Mouse (Mus musculus) frontal cortex, postnatal 10 days (tissue): Measurements from ENCODE around the gene Ksr2.

ENCODE experiments used
- DNase-seq, 2 experiments: peaks; one replicate each; pipeline ENCODE4 v3.0.0; 2022; ENCODE audit warnings: low spot score in 2 of 2, mixed read lengths in 1 of 2

Ksr2 gene

DNA sequence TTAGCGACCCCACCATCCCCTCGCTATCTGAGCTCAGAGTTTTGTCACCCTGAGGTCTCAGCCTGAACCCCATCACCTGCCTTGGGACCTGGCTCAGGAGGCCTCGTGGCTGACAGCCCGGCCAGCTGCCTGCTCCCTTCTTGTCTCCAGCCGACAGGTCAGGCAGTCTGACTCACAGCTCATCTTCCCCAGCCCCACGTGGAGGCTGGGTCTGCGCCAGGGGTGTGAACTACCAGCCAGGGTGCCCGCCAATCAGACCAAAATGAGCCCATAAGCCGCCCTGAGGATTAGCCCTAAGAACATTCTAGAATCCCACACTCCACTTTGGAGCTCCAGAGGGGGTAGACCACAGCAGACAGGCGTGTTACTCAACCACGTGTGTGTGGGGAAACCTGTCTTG, 365.4 kb downstream of the Ksr2 start:
- DNase-seq, result no peak

DNA sequence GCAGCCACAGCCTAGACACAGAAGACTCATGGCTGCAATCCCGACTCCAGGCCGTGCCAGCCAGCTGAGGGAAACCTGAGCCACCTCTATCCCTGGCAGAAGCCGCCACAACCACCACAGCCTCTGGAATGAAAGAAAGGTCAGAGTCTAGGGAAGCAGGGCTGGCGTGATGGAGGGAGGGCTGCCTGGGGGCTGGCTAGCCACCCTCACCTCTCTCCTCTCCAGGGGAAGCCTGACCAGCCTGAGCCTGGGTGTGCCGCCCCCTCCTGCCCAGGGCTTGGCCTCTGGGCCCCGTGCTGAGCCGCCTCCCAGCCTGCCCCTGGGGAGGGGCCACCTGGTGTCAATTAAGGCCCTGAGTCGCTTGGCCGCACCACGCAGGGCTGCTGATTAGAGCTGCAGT, 366.9 kb downstream of the Ksr2 start, which contains the start of gene Nos1:
TSS of gene Nos1 (plus strand) at position 352 of the 400 bp plus-strand sequence.
- no peak for DNase-seq

DNA sequence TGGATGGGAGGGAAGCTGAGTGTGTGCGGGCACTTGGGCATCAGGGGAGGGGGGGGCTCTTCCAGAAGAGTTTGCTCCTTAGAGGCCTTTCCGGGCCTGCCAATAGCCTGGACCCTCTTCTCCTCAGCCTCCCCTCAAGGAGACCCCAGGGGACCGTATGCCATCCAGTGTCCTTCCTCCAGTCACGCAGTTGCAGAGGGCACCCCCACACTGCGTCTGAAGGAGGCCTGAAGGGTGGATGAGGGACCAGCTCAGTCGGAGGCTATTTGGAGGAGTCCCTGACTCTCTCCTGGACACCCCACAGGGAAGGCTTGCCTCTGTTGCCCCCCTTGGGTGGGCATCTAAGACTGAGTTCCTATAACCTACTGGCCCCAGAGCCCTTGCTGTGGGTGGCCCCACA, 367.4 kb downstream of the Ksr2 start:
- no peak for DNase-seq

DNA sequence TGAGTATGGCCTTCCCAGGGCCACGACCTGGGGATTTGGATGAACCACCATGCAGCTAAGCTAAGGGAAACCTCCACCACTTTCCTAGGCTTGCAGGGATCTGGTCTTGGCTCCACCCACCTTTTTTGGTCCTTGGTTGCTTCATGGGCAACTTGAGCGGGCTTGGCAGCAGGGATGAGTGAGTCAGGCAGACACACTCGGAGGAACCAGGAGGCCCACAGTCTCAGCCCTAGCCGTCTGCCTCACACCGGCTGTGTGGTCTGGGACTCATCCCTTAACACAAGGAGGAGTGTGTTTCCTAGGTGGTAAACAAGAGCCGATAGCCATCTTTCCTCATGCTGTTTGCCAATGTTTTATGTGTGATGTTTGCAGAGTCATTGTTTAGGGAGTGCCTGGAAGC, 376.3 kb downstream of the Ksr2 start:
- DNase-seq, result no peak

DNA sequence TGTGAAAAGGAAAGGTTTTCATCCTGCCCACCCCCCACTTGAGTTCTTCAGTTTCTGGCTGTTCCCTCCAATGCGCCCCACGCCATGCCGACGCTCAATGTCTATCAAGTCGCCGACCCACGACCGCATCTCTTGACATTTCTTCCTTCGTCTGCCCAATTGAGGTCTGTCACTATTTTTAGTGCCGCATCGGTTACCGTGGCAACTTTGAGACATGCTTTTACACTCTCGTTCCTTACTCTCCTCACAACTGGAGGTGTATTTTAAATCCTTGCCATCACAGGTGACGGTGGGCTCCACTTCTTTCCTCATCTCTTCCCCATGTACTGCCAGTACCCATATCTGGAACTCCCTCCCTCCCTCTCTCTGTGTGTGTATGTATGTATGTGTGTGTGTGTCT, 378.1 kb downstream of the Ksr2 start:
- no peak for DNase-seq

DNA sequence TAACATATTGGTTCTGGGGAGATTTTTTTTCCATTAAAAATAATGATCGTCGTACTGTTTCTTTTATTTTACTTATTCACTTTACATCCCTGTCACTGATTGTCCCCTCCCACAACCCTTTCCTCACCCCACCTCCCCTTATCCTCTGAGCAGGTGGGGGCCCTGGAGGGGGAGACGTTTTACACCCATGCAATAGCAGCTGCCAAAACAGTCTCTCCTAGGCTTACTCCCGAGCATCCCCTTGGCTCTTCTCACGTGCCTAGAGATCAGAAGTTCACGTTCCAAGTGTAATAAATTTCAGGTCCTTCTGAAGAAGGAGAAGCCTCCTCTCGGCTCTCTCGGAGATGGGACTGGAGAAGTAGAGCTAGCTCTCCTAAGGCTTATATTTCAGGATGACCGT, 387.0 kb downstream of the Ksr2 start:
- no peak for DNase-seq

DNA sequence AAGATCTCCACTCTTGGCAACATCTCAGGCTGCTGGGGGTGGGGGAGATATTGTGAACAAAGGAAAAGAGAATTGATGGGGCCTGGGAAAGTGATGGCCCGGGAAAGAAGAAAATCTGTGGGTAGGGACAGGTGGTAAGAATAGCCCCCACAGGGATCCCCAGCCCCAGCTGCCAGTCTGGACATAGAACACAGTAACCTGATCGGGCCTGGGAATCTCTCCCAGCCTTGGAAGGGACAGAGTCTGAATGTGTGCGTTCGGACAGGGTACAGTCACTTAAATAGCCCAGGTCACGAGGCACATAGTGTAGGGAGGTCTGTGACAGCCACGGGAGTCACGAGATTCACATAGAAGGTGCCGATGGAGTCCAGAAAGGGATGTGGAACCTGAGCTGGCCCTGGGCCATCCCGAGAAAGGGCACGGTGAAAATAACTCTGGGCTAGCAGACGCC, 388.3 kb downstream of the Ksr2 start:
- no peak for DNase-seq

DNA sequence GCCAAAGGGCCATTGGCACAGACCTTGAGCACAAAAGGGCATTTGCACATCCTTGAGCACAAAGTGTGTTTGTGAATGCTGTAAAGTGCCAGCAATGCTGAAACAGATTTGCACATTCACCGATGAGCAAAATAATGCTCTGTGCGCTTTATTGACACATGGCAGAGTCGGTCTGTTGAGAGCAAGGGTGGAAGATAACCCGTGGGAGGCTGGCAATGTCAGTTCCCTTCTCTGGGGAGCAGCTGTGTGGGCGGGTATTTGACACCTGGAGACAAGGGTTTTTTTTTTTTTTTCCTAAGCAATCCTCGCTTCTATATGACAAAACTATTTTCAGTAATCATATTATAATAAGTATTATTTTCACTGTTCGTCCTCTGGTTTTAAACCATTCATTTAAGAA, 389.8 kb downstream of the Ksr2 start:
- DNase-seq, result no peak

DNA sequence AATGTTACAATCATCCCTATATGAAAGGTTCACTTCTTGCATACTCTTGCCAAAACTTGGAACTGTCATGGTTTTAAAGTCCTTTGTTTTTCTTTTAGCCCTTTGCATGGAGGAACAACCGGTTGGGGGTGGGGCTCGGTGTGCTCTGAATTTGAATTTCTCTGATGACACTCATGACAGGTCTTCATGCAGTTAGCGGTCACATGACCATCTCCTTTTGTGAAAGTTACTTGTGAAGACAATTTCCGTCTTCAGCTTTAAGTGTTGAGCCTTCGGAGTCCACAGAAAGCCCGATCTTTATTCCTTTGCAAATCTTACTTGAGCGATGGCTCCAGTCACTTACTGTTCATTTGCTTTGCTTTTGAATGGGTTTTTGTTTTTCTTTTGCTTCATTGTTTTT, 397.1 kb downstream of the Ksr2 start:
- DNase-seq, result no peak

DNA sequence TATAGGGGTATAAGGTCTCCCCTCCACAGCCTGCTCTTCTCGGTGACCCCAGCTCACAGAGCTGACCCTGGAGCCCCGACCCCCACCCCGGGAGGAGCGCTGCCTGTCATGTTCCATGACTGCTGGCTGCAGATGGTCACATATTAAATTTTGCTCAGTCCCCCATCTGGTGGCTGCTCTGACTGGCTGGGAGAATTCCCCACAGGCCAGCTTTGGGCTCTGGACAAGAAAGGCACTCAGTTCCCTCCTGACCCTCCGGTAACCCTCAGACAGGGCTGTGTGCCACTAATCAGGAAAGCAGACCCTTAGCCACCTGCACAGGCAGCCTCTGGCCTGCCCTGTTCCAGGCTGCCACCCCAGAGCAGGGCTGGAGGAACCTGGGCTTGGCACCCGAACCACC, 405.0 kb downstream of the Ksr2 start:
- no peak for DNase-seq

DNA sequence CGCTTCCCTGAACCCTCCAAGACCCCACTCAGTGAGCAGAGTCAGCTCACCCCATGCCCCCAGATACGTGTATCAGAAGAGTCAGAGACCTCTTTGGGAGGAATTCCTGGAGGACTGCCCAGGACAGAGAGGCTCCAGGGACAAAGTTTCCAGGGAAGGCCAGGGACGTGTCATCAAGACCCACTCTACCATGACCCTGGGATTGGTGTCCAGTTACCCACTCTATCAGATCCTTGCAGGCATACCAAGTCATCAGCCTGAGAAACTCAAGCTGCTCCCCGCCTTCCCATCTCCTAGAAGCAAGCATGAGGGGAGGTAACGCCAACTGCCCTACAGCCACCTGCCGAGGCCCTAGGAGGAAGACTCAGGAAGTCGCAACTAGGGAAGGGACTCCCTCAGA, 406.6 kb downstream of the Ksr2 start:
- DNase-seq, result no peak

DNA sequence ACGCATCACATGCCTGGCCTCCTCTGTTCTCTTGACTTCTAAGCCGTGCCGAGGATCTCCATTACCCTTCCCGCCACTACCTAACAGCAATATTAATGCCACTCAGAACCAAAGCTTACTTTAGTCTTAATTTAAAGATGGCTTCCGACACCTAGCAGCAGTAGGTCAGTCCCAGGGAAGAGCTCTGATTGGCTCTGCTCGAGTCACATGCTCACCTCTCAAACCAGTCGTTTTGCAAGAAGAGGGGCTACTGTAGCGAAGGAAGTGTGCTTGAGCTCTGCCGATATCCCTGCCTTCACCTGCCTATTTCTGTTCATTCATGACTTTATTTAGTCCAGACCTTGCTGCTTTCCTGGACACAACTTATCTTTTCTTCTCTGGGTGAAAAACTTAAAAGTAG, 410.0 kb downstream of the Ksr2 start:
- DNase-seq, result no peak

DNA sequence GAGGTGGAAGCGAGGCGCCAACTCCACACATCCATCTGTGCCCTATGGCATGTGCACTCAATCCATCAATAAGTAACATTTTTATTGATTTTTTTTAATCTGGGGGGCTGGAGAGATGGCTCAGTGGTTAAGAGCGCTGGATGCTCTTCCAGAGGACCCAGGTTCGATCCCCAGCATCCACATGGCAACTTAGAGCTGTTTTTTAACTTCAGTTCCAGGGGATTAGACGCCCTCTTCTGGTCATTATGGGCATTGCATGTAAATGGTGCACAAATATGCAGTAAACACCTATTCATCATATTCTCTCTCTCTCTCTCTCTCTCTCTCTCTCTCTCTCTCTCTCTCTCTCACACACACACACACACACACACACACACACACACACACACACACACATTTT, 410.7 kb downstream of the Ksr2 start:
- no peak for DNase-seq
